Mouse (Mus musculus) limb, embryonic 14.5 days (tissue): ENCODE measurements around the gene Cdk17. TPM values are rescaled to one million over a fixed set of nuclear protein-coding genes. Genes with fewer than 3 reads are reported as not detected.

Experiments used
- ATAC-seq: fragments of 200-750 bp; cut with Nextera tagmentation; 2 replicates; pipeline ENCODE4 v1.8.0; 2017; ENCODE audit warnings: low read depth, moderate number of reproducible peaks, moderate TSS enrichment; ENCODE audit not compliant: low FRiP score
- DNase-seq: peaks from one replicate; pipeline ENCODE4 v3.0.0-alpha.2; 2015; ENCODE audit warnings: low spot score
- H3K27ac ChIP-seq: fragments of 300-500 bp; sonication (generic); replicated peaks from 2 replicates; pipeline ENCODE4 v1.5.1; 2014; ENCODE audit warnings: low read depth, mild to moderate bottlenecking, low read length, moderate library complexity, mixed read lengths
- H3K27me3 ChIP-seq: fragments of 300-500 bp; sonication (generic); 2 replicates; pipeline ENCODE4 v1.6.1; 2014; ENCODE audit warnings: low read length, mixed read lengths; ENCODE audit not compliant: control insufficient read depth, insufficient read depth
- H3K36me3 ChIP-seq: fragments of 300-500 bp; sonication (generic); 2 replicates; pipeline ENCODE4 v1.6.1; 2014; ENCODE audit warnings: mild to moderate bottlenecking, low read length, moderate library complexity, mixed read lengths; ENCODE audit not compliant: control insufficient read depth, insufficient read depth
- H3K4me1 ChIP-seq: fragments of 300-500 bp; sonication (generic); 2 replicates; pipeline ENCODE4 v1.6.1; 2014; ENCODE audit warnings: antibody characterized with exemption, low read length, mixed read lengths; ENCODE audit not compliant: control insufficient read depth, insufficient read depth
- H3K4me2 ChIP-seq: fragments of 300-500 bp; sonication (generic); replicated peaks from 2 replicates; pipeline ENCODE4 v1.6.1; 2014; ENCODE audit warnings: low read depth, mild to moderate bottlenecking, low read length, moderate library complexity; ENCODE audit not compliant: severe bottlenecking
- H3K4me3 ChIP-seq: fragments of 300-500 bp; sonication (generic); replicated peaks from 2 replicates; pipeline ENCODE4 v1.5.1; 2014; ENCODE audit warnings: low read length
- H3K9ac ChIP-seq: fragments of 300-500 bp; sonication (generic); 2 replicates; pipeline ENCODE4 v1.6.1; 2014; ENCODE audit warnings: mild to moderate bottlenecking, low read depth, low read length, moderate library complexity; ENCODE audit not compliant: severe bottlenecking
- H3K9me3 ChIP-seq: fragments of 300-500 bp; sonication (generic); 2 replicates; pipeline ENCODE4 v1.6.1; 2016; ENCODE audit warnings: low read length; ENCODE audit not compliant: control insufficient read depth
- POLR2A ChIP-seq: fragments of 200-500 bp; IDR thresholded peaks from 2 replicates; pipeline ENCODE4 v1.8.0; 2012; ENCODE audit warnings: inconsistent platforms, mild to moderate bottlenecking, moderate library complexity, borderline replicate concordance; ENCODE audit not compliant: insufficient read depth, insufficient read length; ENCODE audit errors: extremely low read depth
- WGBS: fragments of 180-500 bp; shearing (Covaris S2); extraction: QIAGEN DNeasy Blood & Tissue Kit; methylation state at CpG from one replicate; pipeline ENCODE4 v1.1.7; 2014; 5-methylcytosine and 5-hydroxymethylcytosine counted together
- polyA plus RNA-seq, 2 experiments: library from polyadenylated mRNA; depleted of rRNA in 1 of 2; stranded (reverse) in 1 of 2; unstranded in 1 of 2; fragments of >200 nt; fragmentation: Nextera tagmentation in 1 of 2; extraction: Ambion mirVana in 1 of 2; gene quantifications; 2 replicates each; pipeline versions ENCODE4 v1.2.1 to v1.2.3; 2012 to 2014

The Cdk17 gene
- polyA plus RNA-seq, 2 experiments, result 24.7 to 25.9 TPM

- no peak for TF ChIP-seq POLR2A
- WGBS, result 76% methylated on average over 4 of the region's 4 CpGs
- ATAC-seq, result no peak
- Histone ChIP-seq H3K4me2 (no peak overlapping the region), H3K9me3 (no peaks in the 10 kb centered on the region), H3K4me3 (no peak overlapping the region), H3K4me1 (peaks cover 17% of the 10 kb centered on the region), H3K27ac (no peak overlapping the region), H3K9ac (no peak overlapping the region), H3K36me3 (no peaks in the 10 kb centered on the region), H3K27me3 (no peaks in the 10 kb centered on the region)
- DNase-seq, result no peak
Measured at GRCm38 (mm10) chr10:93168067-93168466, 7.4 kb downstream of the Cdk17 start.

GRCm38 (mm10) chr10:93171182-93171855, 10.6 kb downstream of the Cdk17 start:
- Histone ChIP-seq H3K36me3 (0 out of 2 replicates have a peak, but pooled peaks cover 5% of the 10 kb centered on the region), H3K9ac (no peak overlapping the region), H3K4me1 (0 out of 2 replicates have a peak, but pooled peaks cover 4% of the 10 kb centered on the region), H3K27me3 (no peaks in the 10 kb centered on the region), H3K27ac (no peak overlapping the region), H3K4me3 (no peak overlapping the region), H3K9me3 (no peaks in the 10 kb centered on the region), H3K4me2 (no peak overlapping the region)
- WGBS, result 76% methylated on average over 6 of the region's 6 CpGs
- TF ChIP-seq POLR2A, result no peak
- DNase-seq, result no peak
- ATAC-seq, result no peak

DNA sequence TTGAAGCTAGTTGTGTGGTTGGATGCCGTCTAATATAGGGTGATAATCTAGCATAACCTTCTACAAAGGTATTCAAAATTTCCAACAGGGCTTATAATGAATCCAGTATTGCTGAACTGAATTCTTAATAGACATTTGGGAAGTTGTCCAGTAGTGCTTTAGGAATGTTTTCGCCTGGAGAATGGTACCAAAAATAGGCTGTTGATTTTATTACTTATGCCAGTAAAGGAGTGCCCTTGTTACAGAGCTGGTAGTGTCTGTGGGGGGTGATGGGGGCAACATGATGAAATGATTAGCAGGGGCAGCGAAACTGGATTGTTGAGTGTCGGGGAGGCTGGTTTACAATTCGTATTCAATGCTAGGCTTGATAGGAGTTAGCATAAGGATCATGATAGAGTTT, 16.8 kb downstream of the Cdk17 start:
- no peak overlapping the region for H3K4me2 ChIP-seq
- no peak for TF ChIP-seq POLR2A
- no peaks in the 10 kb centered on the region for H3K9me3 ChIP-seq
- no peak overlapping the region for H3K27ac ChIP-seq
- no peak overlapping the region for H3K9ac ChIP-seq
- peaks cover 12% of the 10 kb centered on the region; the same call in 1 of the 2 replicates for H3K4me1 ChIP-seq
- no peaks in the 10 kb centered on the region for H3K27me3 ChIP-seq
- 0 out of 2 replicates have a peak, but pooled peaks cover 5% of the 10 kb centered on the region for H3K36me3 ChIP-seq
- DNase-seq, result peak; percentile 18
- 30% methylated on average over 5 of the region's 5 CpGs for WGBS
- no peak overlapping the region for H3K4me3 ChIP-seq
- no peak for ATAC-seq

GRCm38 (mm10) chr10:93177874-93178273, 17.2 kb downstream of the Cdk17 start:
- DNase-seq (no peak), ATAC-seq (no peak)
- Histone ChIP-seq H3K36me3 (0 out of 2 replicates have a peak, but pooled peaks cover 5% of the 10 kb centered on the region), H3K4me1 (peaks cover 12% of the 10 kb centered on the region; the same call in 1 of the 2 replicates), H3K4me2 (no peak overlapping the region), H3K9me3 (no peaks in the 10 kb centered on the region), H3K4me3 (no peak overlapping the region), H3K27ac (no peak overlapping the region), H3K27me3 (no peaks in the 10 kb centered on the region), H3K9ac (no peak overlapping the region)
- no peak for TF ChIP-seq POLR2A
- WGBS, result 52% methylated on average over 4 of the region's 4 CpGs

DNA sequence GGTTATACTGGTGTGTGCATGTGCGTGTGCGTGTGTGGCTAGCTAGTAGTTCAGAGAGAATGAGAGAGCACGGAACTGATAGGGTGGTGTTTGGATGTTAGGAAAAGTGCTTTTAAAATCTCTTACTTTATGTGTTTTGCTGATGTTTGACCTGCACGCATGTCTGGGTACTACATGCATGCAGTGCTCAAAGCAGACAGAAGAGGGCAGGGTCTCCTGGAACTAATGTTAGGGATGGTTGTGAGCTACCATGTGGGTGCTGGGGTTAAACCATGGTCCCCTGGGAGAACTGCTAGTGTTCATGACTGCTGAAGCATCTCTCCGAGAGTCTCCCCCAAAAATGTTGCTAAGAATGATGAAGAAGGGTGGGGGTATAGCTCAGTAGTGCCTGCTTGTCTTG, 18.0 kb downstream of the Cdk17 start:
- Histone ChIP-seq H3K27ac (no peak overlapping the region), H3K27me3 (no peaks in the 10 kb centered on the region), H3K9me3 (no peaks in the 10 kb centered on the region), H3K36me3 (0 out of 2 replicates have a peak, but pooled peaks cover 2% of the 10 kb centered on the region), H3K9ac (no peak overlapping the region), H3K4me2 (no peak overlapping the region), H3K4me1 (peaks cover 12% of the 10 kb centered on the region; the same call in 1 of the 2 replicates), H3K4me3 (no peak overlapping the region)
- no peak for ATAC-seq
- TF ChIP-seq POLR2A, result no peak
- 98% methylated on average over 5 of the region's 5 CpGs for WGBS
- DNase-seq, result no peak
